Mouse (Mus musculus) adrenal gland (tissue): ENCODE data around the gene Pole4.
"Not testable (repeated sequence)": the region's sequence is repeated elsewhere in the genome, so short reads cannot be mapped to it uniquely, and the experiment has no call there.

Source experiments
- intact Hi-C: fragments of 180-260 bp; cut with DNase I; formaldehyde crosslinking; loops from one replicate; pipeline ENCODE4 v1.15.1; 2025

The Pole4 gene

DNA sequence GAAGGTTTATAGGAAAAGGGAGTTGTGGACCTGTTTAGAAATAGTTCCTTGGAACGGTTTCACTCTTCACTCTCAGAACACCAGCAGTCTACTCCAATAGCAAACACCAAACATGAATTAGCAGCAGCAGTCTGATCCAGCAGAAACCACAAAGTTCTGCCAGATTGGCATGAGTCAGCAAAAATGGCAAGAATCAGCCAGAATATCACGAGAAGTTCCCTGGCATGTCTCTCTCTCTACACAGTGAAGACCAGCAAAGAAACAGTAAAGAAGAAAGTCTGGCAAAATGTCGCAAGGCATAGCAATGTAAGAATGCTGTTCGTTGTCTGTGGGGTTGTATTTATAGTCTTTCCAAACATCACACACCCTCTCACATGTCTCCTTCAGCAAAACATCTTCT, 11.0 kb upstream of the Pole4 start:
- intact Hi-C loops: loop anchor here (10.0 kb wide), 1 partner anchor 249 kb away; no protein-coding TSS in a partner anchor

DNA sequence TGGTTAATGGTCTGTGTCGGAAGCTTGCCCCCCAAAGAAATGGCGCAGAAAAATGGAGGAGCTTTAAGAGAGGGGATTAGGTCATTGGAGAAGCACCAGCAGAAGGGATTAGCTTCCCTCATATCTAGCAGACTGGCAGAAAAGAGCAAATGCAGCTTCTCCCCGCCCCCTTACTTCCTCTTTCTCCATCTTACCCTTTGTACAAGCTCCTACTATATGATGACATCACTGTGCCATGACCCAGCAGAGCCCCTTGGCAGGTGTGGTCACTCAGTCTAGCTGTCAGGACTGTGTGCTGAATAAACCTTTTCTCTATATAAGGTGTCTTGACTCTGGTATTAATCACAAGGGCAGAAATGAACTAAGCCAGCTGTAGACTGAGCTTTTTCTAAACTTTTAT, 10.5 kb upstream of the Pole4 start:
- intact Hi-C loops: loop anchor here (10.0 kb wide), 1 partner anchor 249 kb away; no protein-coding TSS in a partner anchor

GRCm38 (mm10) chr6:82715253-82715652, 10.1 kb upstream of the Pole4 start:
- intact Hi-C loops: loop anchor here (10.0 kb wide), 1 partner anchor 250 kb away; no protein-coding TSS in a partner anchor

DNA sequence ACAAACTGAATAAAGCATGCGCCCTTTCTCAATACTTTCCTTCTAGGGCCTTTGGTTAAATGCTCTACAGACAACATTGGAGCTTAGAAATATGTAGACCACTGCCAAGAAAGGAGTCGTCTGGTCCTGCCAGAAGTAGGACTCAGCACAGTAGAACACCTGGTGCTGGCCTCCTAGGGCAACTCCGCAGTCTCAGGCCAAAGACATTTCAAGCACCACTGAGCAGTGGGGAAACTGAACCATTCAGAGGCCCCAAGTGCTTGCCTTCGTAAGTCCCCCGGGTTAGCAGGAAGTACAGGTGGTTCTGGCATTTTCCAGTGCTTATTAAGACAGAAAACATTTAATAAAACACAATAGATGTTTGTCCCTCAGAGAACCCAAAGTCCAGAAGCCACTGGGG, 9.7 kb upstream of the Pole4 start:
- intact Hi-C loops: loop anchor here (5.0 to 10.0 kb wide), 2 partner anchors 177 to 250 kb away; no protein-coding TSS in a partner anchor

DNA sequence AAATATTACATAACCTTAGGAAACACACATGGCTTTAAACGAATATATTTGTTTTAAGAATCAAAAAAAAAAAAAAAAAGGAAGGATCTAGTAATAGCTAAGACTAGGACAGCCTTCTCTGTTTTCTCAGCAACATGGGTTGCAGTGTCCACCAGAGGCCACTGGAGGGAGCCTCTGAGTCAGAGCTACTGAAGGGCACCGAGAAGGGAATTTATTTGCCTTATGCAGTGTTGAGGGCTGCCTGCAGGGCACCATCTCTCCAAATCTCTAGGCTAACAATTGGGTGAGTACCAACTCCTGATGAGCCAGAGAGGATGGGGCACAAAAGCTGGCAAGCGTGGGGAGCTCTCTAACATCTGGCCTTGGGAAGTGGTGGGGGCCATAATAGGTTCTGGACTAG, 9.1 kb upstream of the Pole4 start:
- intact Hi-C loops: loop anchor here (5.0 to 10.0 kb wide), 2 partner anchors 178 to 251 kb away; no protein-coding TSS in a partner anchor

DNA sequence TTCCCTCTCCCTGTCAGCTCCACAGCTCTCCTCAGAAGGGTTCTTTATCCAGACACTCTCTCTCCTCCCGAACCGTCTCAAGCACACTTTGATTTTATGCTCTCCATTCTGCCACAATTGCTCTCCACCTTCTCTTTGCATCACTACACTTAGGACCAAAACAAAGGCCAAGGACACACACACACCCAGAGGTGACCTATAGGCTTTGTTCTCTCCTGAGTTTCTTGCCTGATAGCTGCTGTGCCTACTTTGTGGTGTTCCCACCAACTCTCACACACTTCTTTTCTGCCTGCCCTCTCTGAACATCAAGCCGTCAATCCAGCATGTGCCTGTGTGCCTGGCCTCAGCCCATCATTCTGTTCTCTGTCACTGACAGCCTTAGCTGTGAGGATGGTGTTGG, 2.6 kb upstream of the Pole4 start:
- intact Hi-C loops: loop anchor here (5.0 to 10.0 kb wide), 2 partner anchors 413 to 730 kb away; no protein-coding TSS in a partner anchor

GRCm38 (mm10) chr6:82707241-82707640, 2.1 kb upstream of the Pole4 start:
- intact Hi-C loops: loop anchor here (5.0 to 10.0 kb wide), 2 partner anchors 412 to 730 kb away; no protein-coding TSS in a partner anchor

DNA sequence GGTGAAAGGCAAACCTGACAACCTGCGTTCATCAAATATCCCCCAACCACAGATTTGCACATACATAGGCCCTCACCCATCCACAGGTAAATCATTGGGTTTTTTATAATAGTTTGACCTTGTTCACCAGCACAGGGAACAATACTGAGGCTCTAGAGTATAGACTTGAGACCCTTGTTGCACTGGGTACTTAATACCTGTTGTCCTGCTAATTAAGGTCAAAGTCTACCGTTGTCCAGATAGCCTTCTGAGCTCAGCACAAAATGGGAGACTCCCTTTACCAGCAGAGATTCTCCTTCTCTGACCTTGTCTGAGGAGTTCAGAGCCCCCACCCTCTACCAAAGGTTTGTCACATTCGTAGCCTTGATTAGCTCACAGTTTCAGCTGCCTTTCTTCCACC, 1.5 kb downstream of the Pole4 start:
- intact Hi-C loops: loop anchor here (10.0 kb wide), 1 partner anchor 409 kb away; no protein-coding TSS in a partner anchor

DNA sequence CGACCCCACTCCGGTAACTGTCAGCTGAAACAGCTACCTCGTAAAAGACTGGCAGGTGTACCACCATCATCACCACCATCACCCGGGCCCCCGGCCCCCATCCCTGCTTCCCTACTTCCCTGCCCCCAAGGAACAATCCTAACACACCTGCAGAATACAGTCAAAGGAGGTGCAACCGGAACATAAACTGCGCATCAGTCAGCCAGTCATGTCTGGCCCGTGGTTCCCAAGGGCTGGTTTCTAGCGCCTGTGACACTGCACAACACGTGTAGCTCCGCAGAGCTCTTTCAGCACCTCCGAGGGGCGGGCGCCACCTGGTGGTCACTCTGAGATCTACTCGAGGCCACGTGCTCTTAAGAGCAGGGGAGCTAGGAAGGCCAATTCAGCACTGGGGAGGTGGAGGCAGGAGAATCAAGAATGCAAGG, 2.6 kb downstream of the Pole4 start:
- intact Hi-C loops: loop anchor here (10.0 kb wide), 1 partner anchor 408 kb away; no protein-coding TSS in a partner anchor

DNA sequence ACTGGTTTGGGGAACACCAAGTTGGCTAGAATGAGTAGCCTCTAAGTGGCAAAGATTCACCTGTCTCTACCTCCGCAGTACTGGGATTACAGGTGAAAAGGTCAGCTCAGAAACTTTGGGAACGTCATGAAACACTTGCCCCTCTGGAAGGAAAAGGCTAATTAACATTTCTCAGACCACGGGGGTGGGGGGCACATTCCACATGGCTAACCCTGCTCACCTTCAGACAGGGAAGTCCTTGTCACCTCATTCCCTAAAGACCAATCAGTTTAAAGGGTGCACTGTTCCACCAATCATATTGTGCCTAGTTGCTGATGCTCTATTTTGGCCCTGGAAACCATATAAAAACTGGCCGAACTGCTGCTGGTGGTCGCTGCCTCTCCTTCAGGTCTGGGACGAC, 3.9 kb downstream of the Pole4 start:
- intact Hi-C loops: loop anchor here (10.0 kb wide), 1 partner anchor 406 kb away; no protein-coding TSS in a partner anchor

- intact Hi-C loops: loop anchor here (10.0 kb wide), 1 partner anchor 405 kb away; no protein-coding TSS in a partner anchor
These were observed 5.3 kb downstream of the Pole4 start for GRCm38 (mm10) chr6:82699831-82700230.

DNA sequence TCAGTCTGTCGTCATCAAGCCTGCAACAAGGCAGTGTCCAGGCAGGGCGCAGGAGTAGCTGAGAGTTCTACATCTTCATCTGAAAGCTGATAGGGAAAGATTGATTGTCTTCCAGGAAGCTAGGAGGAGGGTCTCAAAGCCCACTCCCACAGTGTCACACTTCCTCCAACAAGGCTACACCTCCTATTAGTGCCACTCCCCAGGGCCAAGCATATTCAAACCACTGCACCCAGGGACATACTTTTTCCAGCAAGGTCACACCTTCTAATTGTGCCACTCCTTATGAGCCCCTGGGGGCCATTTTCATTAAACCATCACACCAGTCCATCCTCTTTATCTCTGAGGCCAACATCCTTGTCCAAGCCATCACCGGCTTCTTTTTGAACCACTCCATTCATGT, 8.4 kb downstream of the Pole4 start:
- intact Hi-C loops: no loop called here

DNA sequence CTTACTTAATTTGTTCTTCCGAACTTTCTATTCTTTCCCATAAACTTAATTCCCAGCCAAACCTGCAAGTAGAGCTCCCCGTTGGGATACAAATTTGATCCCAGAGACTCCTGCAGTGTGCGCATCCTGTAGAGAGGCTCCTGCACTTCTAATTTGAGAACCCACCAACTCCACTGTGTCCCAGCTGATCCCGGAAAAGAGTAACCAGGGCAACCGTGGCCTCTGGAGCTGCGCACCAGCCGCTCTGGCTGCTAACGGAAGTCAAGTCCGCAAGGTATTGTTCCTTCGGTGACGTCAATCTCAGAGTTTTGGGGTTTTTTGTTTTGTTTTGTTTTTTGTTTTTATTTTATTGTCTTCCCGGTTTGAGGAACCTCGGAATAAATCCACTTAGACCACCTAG, 10.5 kb downstream of the Pole4 start:
- intact Hi-C loops: no loop called here

GRCm38 (mm10) chr6:82689474-82689873, 15.7 kb downstream of the Pole4 start:
- intact Hi-C loops: no loop called here

GRCm38 (mm10) chr6:82688586-82688985, 16.6 kb downstream of the Pole4 start:
- intact Hi-C loops: not testable (repeated sequence)

- intact Hi-C loops: no loop called here
These were observed 21.0 kb downstream of the Pole4 start for GRCm38 (mm10) chr6:82684136-82684535.

GRCm38 (mm10) chr6:82679286-82679685, 25.9 kb downstream of the Pole4 start:
- intact Hi-C loops: not testable (repeated sequence)

DNA sequence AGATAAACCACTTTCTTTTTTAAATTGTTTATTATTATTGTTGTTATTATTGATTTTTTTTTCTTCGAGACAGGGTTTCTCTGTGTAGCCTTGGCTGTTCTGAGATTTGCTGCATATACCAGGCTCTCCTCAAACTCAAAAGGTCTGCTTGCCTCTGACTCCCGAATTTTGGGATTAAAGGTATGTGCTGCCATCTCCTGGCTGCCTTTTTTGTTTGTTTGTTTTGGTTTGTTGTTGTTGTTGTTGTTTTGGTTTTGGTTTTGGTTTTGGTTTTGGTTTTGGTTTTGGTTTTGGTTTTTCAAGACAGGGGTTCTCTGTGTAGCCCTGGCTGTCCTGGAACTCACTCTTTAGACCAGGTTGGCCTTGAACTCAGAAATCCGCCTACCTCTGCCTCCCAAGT, 27.5 kb downstream of the Pole4 start:
- intact Hi-C loops: not testable (repeated sequence)

GRCm38 (mm10) chr6:82666480-82666879, 38.7 kb downstream of the Pole4 start:
- intact Hi-C loops: no loop called here

DNA sequence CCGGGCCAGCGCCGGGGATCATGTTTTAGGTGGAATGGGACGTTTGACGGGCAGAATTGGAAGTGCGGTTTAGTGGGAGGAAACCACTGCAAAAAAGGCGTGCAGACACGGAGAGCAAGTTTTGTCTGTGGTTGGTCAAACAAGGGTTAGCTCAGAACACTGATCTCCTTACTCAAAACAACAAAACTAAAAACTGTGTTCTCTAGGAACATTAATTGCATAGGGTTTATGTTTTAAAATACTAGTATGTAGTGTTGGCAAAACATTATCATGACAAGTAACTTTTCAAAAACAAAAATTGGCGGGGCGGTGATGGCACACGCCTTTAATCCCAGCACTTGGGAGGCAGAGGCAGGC, 52.0 kb downstream of the Pole4 start:
- intact Hi-C loops: no loop called here

GRCm38 (mm10) chr6:82652521-82653168, 52.5 kb downstream of the Pole4 start:
- intact Hi-C loops: no loop called here

GRCm38 (mm10) chr6:82649096-82649495, 56.1 kb downstream of the Pole4 start:
- intact Hi-C loops: no loop called here
